Mouse (Mus musculus) intestine, postnatal 0 days (tissue): ENCODE measurements around the gene Ptpdc1. TPM values are rescaled to one million over a fixed set of nuclear protein-coding genes. Genes with fewer than 3 reads are reported as not detected.

Source experiments
- ATAC-seq: fragments of 200-750 bp; cut with Nextera tagmentation; 2 replicates; pipeline ENCODE4 v1.8.0; 2017; ENCODE audit warnings: mild to moderate bottlenecking, moderate TSS enrichment, moderate library complexity
- H3K27ac ChIP-seq: fragments of 300-500 bp; sonication (generic); 2 replicates; pipeline ENCODE4 v1.5.1; 2014; ENCODE audit warnings: mild to moderate bottlenecking, low read depth, low read length, moderate library complexity
- H3K27me3 ChIP-seq: fragments of 300-500 bp; sonication (generic); replicated peaks from 2 replicates; pipeline ENCODE4 v1.6.1; 2014; ENCODE audit warnings: low read length, mixed read lengths; ENCODE audit not compliant: control insufficient read depth, insufficient read depth
- H3K36me3 ChIP-seq: fragments of 300-500 bp; sonication (generic); 2 replicates; pipeline ENCODE4 v1.6.1; 2014; ENCODE audit warnings: mild to moderate bottlenecking, moderate library complexity; ENCODE audit not compliant: control insufficient read depth, insufficient read depth
- H3K4me1 ChIP-seq: fragments of 300-500 bp; sonication (generic); replicated peaks from 2 replicates; pipeline ENCODE4 v1.6.1; 2014; ENCODE audit warnings: antibody characterized with exemption, low read length, mixed read lengths; ENCODE audit not compliant: control insufficient read depth, insufficient read depth
- H3K4me2 ChIP-seq: fragments of 300-500 bp; sonication (generic); replicated peaks from 2 replicates; pipeline ENCODE4 v1.6.1; 2014; ENCODE audit warnings: low read depth, mild to moderate bottlenecking, moderate library complexity
- H3K4me3 ChIP-seq: fragments of 300-500 bp; sonication (generic); 2 replicates; pipeline ENCODE4 v1.5.1; 2014; ENCODE audit warnings: low read depth, low read length
- H3K9ac ChIP-seq: fragments of 300-500 bp; sonication (generic); 2 replicates; pipeline ENCODE4 v1.6.1; 2014; ENCODE audit warnings: mild to moderate bottlenecking, low read depth, low read length
- H3K9me3 ChIP-seq: fragments of 300-500 bp; sonication (generic); 2 replicates; pipeline ENCODE4 v1.6.1; 2016; ENCODE audit warnings: mixed run types; ENCODE audit not compliant: control insufficient read depth
- CTCF ChIP-seq: sonication (generic); IDR thresholded peaks from 2 replicates; pipeline ENCODE4 v1.5.1; 2016; ENCODE audit warnings: low read depth, mild to moderate bottlenecking, control low read depth, antibody characterized with exemption, moderate library complexity
- WGBS: fragments of 180-500 bp; shearing (Covaris S2); extraction: QIAGEN DNeasy Blood & Tissue Kit; methylation state at CpG from one replicate; pipeline ENCODE4 v1.1.7; 2014; 5-methylcytosine and 5-hydroxymethylcytosine counted together
- polyA plus RNA-seq: library from polyadenylated mRNA; unstranded; fragments of >200 nt; fragmentation: Nextera tagmentation; extraction: Ambion mirVana; gene quantifications from 2 replicates; pipeline ENCODE4 v1.2.1, GENCODE M21; 2015

Ptpdc1 gene
- polyA plus RNA-seq, 1 experiment from 2014 or later: 1.9 TPM

DNA sequence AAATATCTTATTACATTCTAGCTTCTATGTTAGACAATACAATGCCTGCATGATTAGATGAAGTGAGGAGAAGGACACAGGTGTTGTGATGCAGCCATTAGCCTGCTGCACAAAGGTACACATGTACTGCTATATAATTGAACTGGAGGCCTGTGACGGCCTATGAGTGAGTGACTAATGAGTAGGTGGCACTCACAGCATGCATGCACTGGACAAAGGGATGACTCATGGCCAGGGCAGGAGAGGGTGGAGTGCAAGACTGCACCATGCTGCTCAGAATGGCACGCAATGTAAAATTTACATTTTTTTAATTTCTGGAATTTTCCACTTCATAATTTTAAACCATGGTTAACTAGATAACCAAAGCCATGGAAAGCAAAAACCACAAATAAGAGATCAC lies 10.9 kb downstream of the Ptpdc1 start:
- H3K9ac ChIP-seq: no peak overlapping the region
- no peak overlapping the region for H3K4me2 ChIP-seq
- ATAC-seq: no peak
- H3K36me3 ChIP-seq: no peaks in the 10 kb centered on the region
- H3K9me3 ChIP-seq: 0 out of 2 replicates have a peak, but pooled peaks cover 9% of the 10 kb centered on the region
- 94% methylated on average over 2 of the region's 2 CpGs for WGBS
- no peak overlapping the region for H3K4me3 ChIP-seq
- no peak overlapping the region for H3K27ac ChIP-seq
- no peaks in the 10 kb centered on the region for H3K4me1 ChIP-seq
- TF ChIP-seq CTCF: no peak
- H3K27me3 ChIP-seq: no peaks in the 10 kb centered on the region

DNA sequence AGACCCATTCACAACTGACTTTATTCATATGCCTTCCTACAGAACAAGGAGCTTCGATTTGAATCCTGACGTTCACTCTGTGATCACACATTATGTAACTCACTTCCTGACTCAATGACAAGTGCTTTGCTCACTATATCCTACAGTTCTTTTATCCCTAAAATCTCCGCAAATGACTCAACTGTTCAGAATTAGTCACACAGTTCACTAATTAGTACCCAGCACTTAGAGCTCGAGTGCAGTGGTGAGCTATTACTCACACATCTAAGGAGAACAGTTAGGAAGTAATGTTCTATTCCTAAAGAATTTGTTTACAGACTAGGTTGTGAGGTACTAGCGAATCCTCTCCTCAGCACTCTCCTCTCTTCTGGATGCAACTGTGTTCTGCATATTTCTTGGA lies 16.4 kb downstream of the Ptpdc1 start:
- no peak for ATAC-seq
- H3K9ac ChIP-seq: no peak overlapping the region

DNA sequence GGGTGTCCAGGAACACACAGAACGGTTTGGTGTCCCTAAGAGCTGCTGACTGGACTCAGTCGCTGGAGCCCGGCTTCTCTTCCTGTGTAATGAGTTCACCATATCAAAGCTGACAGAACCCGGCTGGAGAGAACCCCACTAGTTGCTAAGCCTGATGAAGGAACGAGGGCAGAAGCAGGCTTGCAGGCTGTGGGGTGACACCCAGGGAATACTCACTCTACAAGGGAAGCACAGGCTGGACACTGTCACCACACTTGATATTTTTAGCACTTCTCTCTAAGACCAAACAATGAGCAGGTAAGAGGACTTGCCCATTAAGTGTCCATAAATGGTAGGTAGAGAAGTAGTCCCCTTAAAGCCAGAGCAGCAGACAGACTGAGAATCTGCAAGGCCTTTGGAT lies 20.9 kb downstream of the Ptpdc1 start:
- H3K27me3 ChIP-seq: no peaks in the 10 kb centered on the region
- no peak overlapping the region for H3K9ac ChIP-seq
- H3K27ac ChIP-seq: no peak overlapping the region
- no peak for TF ChIP-seq CTCF
- ATAC-seq: no peak
- H3K36me3 ChIP-seq: no peaks in the 10 kb centered on the region
- no peak overlapping the region for H3K4me2 ChIP-seq
- WGBS: 82% methylated on average over 5 of the region's 5 CpGs
- H3K9me3 ChIP-seq: no peaks in the 10 kb centered on the region
- no peaks in the 10 kb centered on the region for H3K4me1 ChIP-seq
- no peak overlapping the region for H3K4me3 ChIP-seq

More for the DNA sequence above, 16.4 kb downstream of the Ptpdc1 start:
- no peaks in the 10 kb centered on the region for H3K36me3 ChIP-seq
- H3K27ac ChIP-seq: no peak overlapping the region
- no peaks in the 10 kb centered on the region for H3K4me1 ChIP-seq
- no peak overlapping the region for H3K4me3 ChIP-seq
- no peak for TF ChIP-seq CTCF
- WGBS: 68% methylated on average over 5 of the region's 5 CpGs
- H3K4me2 ChIP-seq: no peak overlapping the region
- H3K27me3 ChIP-seq: no peaks in the 10 kb centered on the region
- no peaks in the 10 kb centered on the region for H3K9me3 ChIP-seq

DNA sequence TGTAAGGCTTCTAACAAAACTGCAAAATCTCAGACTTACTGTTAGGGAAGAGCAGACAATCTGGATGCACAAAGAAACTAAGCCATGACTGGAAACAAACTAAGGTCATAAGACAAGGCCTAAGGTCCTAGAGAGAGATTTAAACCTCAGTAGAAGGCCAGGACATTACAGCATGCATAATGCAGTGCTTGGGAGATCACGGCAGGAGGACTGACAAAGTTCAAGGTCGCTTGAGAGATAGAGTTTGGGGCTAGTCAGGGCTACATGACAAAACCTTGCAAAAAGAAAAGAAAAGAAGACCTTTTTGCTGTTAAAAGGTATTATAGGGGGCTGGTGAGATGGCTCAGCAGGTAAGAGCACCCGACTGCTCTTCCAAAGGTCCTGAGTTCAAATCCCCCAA lies 22.2 kb downstream of the Ptpdc1 start:
- ATAC-seq: no peak
- H3K36me3 ChIP-seq: no peaks in the 10 kb centered on the region
- 79% methylated on average over 3 of the region's 3 CpGs for WGBS
- H3K27me3 ChIP-seq: no peaks in the 10 kb centered on the region
- H3K4me2 ChIP-seq: no peak overlapping the region
- no peaks in the 10 kb centered on the region for H3K9me3 ChIP-seq
- H3K4me1 ChIP-seq: no peaks in the 10 kb centered on the region
- no peak overlapping the region for H3K4me3 ChIP-seq
- no peak overlapping the region for H3K9ac ChIP-seq
- TF ChIP-seq CTCF: no peak
- H3K27ac ChIP-seq: no peak overlapping the region

DNA sequence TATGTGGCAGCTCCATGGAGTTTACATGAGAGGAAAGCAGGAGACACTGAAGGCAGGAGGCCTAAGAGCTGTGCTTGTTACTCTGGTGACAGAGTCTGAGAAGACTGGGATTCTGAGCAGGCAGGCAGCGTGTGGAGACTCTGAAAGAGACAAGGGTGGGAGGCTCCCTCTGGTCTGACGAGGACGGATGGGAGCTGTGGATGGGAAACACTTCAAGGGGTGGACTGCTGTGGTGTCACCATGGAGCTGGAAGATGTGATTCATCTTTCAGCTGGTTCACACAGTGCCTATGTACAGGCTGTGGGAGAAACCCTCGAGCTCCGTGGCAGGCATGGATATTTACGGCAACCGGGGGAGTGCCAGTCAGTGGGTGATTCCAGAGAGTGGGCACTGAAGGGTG lies 30.9 kb downstream of the Ptpdc1 start:
- Histone ChIP-seq H3K4me3 (no peak overlapping the region), H3K27me3 (no peaks in the 10 kb centered on the region), H3K4me2 (no peak overlapping the region), H3K9ac (no peak overlapping the region), H3K4me1 (no peaks in the 10 kb centered on the region), H3K36me3 (no peaks in the 10 kb centered on the region), H3K9me3 (no peaks in the 10 kb centered on the region), H3K27ac (no peak overlapping the region)
- ATAC-seq: no peak
- 76% methylated on average over 7 of the region's 7 CpGs for WGBS
- TF ChIP-seq CTCF: no peak

DNA sequence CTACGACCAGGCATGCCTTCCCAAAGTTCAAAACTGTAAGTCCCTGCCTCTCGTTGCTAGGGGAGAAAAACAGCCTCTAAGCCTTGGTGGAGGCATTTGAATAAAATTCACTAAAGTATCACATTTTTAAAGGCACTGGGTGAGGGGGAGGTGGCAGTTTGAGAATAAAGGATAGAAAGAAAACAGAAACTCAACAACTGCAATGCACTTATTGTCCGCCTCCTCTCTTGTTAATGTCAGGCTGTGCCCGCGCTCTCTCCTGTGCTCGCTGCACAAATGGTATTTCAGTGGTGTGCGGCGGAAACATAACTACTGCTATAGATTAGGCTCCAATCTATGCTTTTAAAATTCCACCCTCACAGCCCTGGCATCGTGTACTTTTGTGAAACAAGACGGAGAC lies 31.4 kb downstream of the Ptpdc1 start:
- TF ChIP-seq CTCF: no peak

DNA sequence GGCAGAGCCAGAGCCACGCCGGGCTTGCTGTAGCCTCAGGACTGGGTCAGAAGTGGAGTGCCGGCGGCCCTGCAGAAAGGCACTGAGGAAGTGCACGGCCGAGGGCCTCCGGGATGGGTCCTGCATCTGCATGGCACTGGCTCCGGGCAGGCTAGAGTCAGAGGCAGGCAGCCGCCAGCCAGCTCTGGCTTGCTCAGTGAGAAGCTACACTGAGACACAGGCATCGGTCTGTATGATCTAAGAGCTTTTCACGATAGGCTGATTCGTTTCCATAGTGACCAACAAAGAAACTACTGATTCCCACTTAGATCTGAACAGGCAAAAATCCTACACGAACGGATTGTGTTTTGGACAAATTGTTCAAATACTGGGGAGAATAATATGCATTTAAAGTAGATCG lies 32.3 kb downstream of the Ptpdc1 start:
- H3K9me3 ChIP-seq: no peaks in the 10 kb centered on the region
- no peak for ATAC-seq
- no peak overlapping the region for H3K9ac ChIP-seq
- WGBS: 56% methylated on average over 15 of the region's 15 CpGs
- no peak overlapping the region for H3K27ac ChIP-seq
- H3K27me3 ChIP-seq: no peaks in the 10 kb centered on the region
- H3K4me2 ChIP-seq: no peak overlapping the region
- H3K4me1 ChIP-seq: no peaks in the 10 kb centered on the region
- TF ChIP-seq CTCF: no peak
- H3K4me3 ChIP-seq: no peak overlapping the region
- H3K36me3 ChIP-seq: no peaks in the 10 kb centered on the region

More for the DNA sequence above, 31.4 kb downstream of the Ptpdc1 start:
- Histone ChIP-seq H3K27ac (no peak overlapping the region), H3K9me3 (no peaks in the 10 kb centered on the region), H3K4me3 (no peak overlapping the region), H3K36me3 (no peaks in the 10 kb centered on the region), H3K4me2 (no peak overlapping the region), H3K4me1 (no peaks in the 10 kb centered on the region), H3K9ac (no peak overlapping the region), H3K27me3 (no peaks in the 10 kb centered on the region)
- ATAC-seq: no peak
- 88% methylated on average over 10 of the region's 10 CpGs for whole genome bisulfite sequencing
